Mouse (Mus musculus) CH12.LX (cell line): ENCODE data around the gene Vti1a.

Experiments used
- CTCF ChIP-seq, 2 experiments: IDR thresholded peaks in 1 of 2; conservative IDR thresholded peaks in 1 of 2; 2 replicates each; pipeline ENCODE4 v1.5.1; 2011 to 2012; ENCODE audit warnings: low read depth in 2 of 2, low read length in 2 of 2, improper control_type of control experiment in 1 of 2, inconsistent platforms in 1 of 2, mild to moderate bottlenecking in 1 of 2, moderate library complexity in 1 of 2
- POLR2A ChIP-seq: IDR thresholded peaks from 2 replicates; pipeline ENCODE4 v1.6.1; 2011; ENCODE audit warnings: low read depth, mild to moderate bottlenecking, improper control_type of control experiment, low read length
- ZNF384 ChIP-seq: IDR thresholded peaks from 2 replicates; pipeline ENCODE4 v1.6.1; 2012; ENCODE audit warnings: low read depth, low read length, improper control_type of control experiment, inconsistent platforms

DNA sequence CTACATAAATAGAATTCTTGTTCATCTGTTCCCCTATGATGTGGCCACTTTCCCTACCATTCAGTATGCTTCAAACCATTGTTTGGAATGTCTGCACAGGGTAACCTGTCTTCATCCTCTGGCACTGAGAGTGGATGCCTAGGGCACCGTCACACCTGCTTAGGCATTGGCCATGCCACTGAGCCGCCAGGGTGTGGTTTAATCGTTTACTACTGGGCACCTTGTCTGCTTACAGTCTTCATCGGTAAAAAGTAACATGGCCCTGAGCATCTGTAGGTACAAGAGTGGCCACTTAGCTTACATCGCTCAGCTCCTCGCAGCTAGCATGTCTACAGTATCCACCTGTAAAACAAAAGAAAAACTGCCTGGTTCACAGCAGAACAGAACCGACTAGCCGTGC is 264.1 kb downstream of the Vti1a start:
- TF ChIP-seq CTCF (conservative IDR thresholded peaks at IDR 0.05 in 1 of 2, IDR thresholded peaks at IDR 0.05 in 1 of 2; ENCODE audit: low read depth in 2 of 2, low read length in 2 of 2) (no peak), POLR2A (no peak), ZNF384 (no peak)
